Mouse (Mus musculus) liver, embryonic 12.5 days (tissue): ENCODE results near the gene Acbd3. TPM values are rescaled to one million over a fixed set of nuclear protein-coding genes. Genes with fewer than 3 reads are reported as not detected.

Experiments used
- ATAC-seq: fragments of 200-750 bp; cut with Nextera tagmentation; 2 replicates; pipeline ENCODE4 v1.8.0; 2017; ENCODE audit warnings: moderate number of reproducible peaks, mild to moderate bottlenecking, moderate library complexity
- H3K27ac ChIP-seq: fragments of 300-500 bp; sonication (generic); 2 replicates; pipeline ENCODE4 v1.5.1; 2016; ENCODE audit warnings: mild to moderate bottlenecking
- H3K27me3 ChIP-seq: fragments of 300-500 bp; sonication (generic); replicated peaks from 2 replicates; pipeline ENCODE4 v1.6.1; 2016; ENCODE audit warnings: mild to moderate bottlenecking, moderate library complexity
- H3K36me3 ChIP-seq: fragments of 300-500 bp; sonication (generic); 2 replicates; pipeline ENCODE4 v1.6.1; 2016; ENCODE audit warnings: mild to moderate bottlenecking, moderate library complexity
- H3K4me1 ChIP-seq: fragments of 300-500 bp; sonication (generic); 2 replicates; pipeline ENCODE4 v1.6.1; 2016
- H3K4me2 ChIP-seq: fragments of 300-500 bp; sonication (generic); 2 replicates; pipeline ENCODE4 v1.6.1; 2016; ENCODE audit warnings: mild to moderate bottlenecking, moderate library complexity
- H3K4me3 ChIP-seq: fragments of 300-500 bp; sonication (generic); 2 replicates; pipeline ENCODE4 v1.5.1; 2016; ENCODE audit warnings: mild to moderate bottlenecking, moderate library complexity
- H3K9ac ChIP-seq: fragments of 300-500 bp; sonication (generic); 2 replicates; pipeline ENCODE4 v1.6.1; 2016; ENCODE audit warnings: mild to moderate bottlenecking, moderate library complexity
- H3K9me3 ChIP-seq: fragments of 300-500 bp; sonication (generic); replicated peaks from 2 replicates; pipeline ENCODE4 v1.6.1; 2016; ENCODE audit warnings: mild to moderate bottlenecking, moderate library complexity
- WGBS: fragments of 180-500 bp; shearing (Covaris S2); methylation state at CpG from one replicate; pipeline ENCODE4 v1.1.7; 2016; ENCODE audit not compliant: insufficient replicate concordance; 5-methylcytosine and 5-hydroxymethylcytosine counted together
- polyA plus RNA-seq: library from polyadenylated mRNA; unstranded; fragments of >200 nt; fragmentation: Nextera tagmentation; extraction: Ambion mirVana; gene quantifications from 2 replicates; pipeline ENCODE4 v1.2.1, GENCODE M21; 2016

The Acbd3 gene
- polyA plus RNA-seq, 1 experiment from 2014 or later: 13.9 TPM

GRCm38 (mm10) chr1:180722608-180723007 lies 3.2 kb upstream of the Acbd3 start:
- H3K4me1 ChIP-seq: peaks cover 58% of the 10 kb centered on the region
- peak; percentile 52 for ATAC-seq

GRCm38 (mm10) chr1:180723701-180724238 lies 2.1 kb upstream of the Acbd3 start:
- 18% methylated on average over 1 of the region's 1 CpGs for WGBS
- Histone ChIP-seq H3K4me1 (peaks cover 70% of the 10 kb centered on the region), H3K27me3 (no peaks in the 10 kb centered on the region), H3K9me3 (no peaks in the 10 kb centered on the region), H3K27ac (peak overlapping the region; percentile 6; the same call in 1 of the 2 replicates), H3K9ac (no peak overlapping the region), H3K4me3 (no peak overlapping the region), H3K36me3 (no peaks in the 10 kb centered on the region), H3K4me2 (no peak overlapping the region)
- no peak for ATAC-seq

More at GRCm38 (mm10) chr1:180722608-180723007, 3.2 kb upstream of the Acbd3 start:
- H3K9me3 ChIP-seq: no peaks in the 10 kb centered on the region
- H3K27me3 ChIP-seq: no peaks in the 10 kb centered on the region
- no peaks in the 10 kb centered on the region for H3K36me3 ChIP-seq
- no peak overlapping the region for H3K4me3 ChIP-seq
- WGBS: 19% methylated on average over 1 of the region's 1 CpGs
- H3K4me2 ChIP-seq: peak overlapping the region; percentile 36
- peak overlapping the region; percentile 74 for H3K27ac ChIP-seq
- H3K9ac ChIP-seq: peak overlapping the region; percentile 47; the same call in 1 of the 2 replicates

- Histone ChIP-seq H3K27me3 (no peaks in the 10 kb centered on the region), H3K9ac (peak overlapping the region; percentile 92), H3K9me3 (no peaks in the 10 kb centered on the region), H3K4me2 (peak overlapping the region; percentile 89), H3K4me3 (peak overlapping the region; percentile 96), H3K4me1 (peaks cover 87% of the 10 kb centered on the region), H3K27ac (peak overlapping the region; percentile 93), H3K36me3 (no peaks in the 10 kb centered on the region)
- 0% methylated on average over 41 of the region's 42 CpGs for WGBS
- ATAC-seq: peak; percentile 82
Observed at GRCm38 (mm10) chr1:180726183-180726582, 340 bp downstream of the Acbd3 start.

GRCm38 (mm10) chr1:180729231-180729630 lies 3.4 kb downstream of the Acbd3 start:
- Histone ChIP-seq H3K4me3 (no peak overlapping the region), H3K9me3 (no peaks in the 10 kb centered on the region), H3K36me3 (peaks cover 11% of the 10 kb centered on the region), H3K27me3 (no peaks in the 10 kb centered on the region), H3K4me2 (peak overlapping the region; percentile 35), H3K27ac (no peak overlapping the region; the same call in 1 of the 2 replicates), H3K9ac (no peak overlapping the region), H3K4me1 (peaks cover 58% of the 10 kb centered on the region)
- ATAC-seq: no peak
- WGBS: 77% methylated on average over 3 of the region's 3 CpGs

GRCm38 (mm10) chr1:180747827-180748226 lies 22.0 kb downstream of the Acbd3 start:
- Histone ChIP-seq H3K9me3 (no peaks in the 10 kb centered on the region), H3K36me3 (peaks cover 87% of the 10 kb centered on the region), H3K9ac (no peak overlapping the region), H3K4me1 (no peaks in the 10 kb centered on the region), H3K27ac (no peak overlapping the region), H3K4me2 (no peak overlapping the region), H3K27me3 (no peaks in the 10 kb centered on the region), H3K4me3 (no peak overlapping the region)
- no peak for ATAC-seq

- peaks cover 64% of the 10 kb centered on the region for H3K36me3 ChIP-seq
- no peak overlapping the region for H3K4me2 ChIP-seq
- no peak overlapping the region for H3K27ac ChIP-seq
- H3K4me3 ChIP-seq: no peak overlapping the region
- H3K27me3 ChIP-seq: no peaks in the 10 kb centered on the region
- no peak overlapping the region for H3K9ac ChIP-seq
- no peak for ATAC-seq
- whole genome bisulfite sequencing: 86% methylated on average over 11 of the region's 11 CpGs
- H3K4me1 ChIP-seq: no peaks in the 10 kb centered on the region
- H3K9me3 ChIP-seq: no peaks in the 10 kb centered on the region
Observed at GRCm38 (mm10) chr1:180752115-180752514, 26.3 kb downstream of the Acbd3 start.

- no peaks in the 10 kb centered on the region for H3K27me3 ChIP-seq
- H3K36me3 ChIP-seq: peaks cover 43% of the 10 kb centered on the region
- H3K4me2 ChIP-seq: no peak overlapping the region
- H3K27ac ChIP-seq: no peak overlapping the region
- H3K4me1 ChIP-seq: 0 out of 2 replicates have a peak, but pooled peaks cover 6% of the 10 kb centered on the region
- no peaks in the 10 kb centered on the region for H3K9me3 ChIP-seq
- 84% methylated on average over 8 of the region's 8 CpGs for WGBS
- no peak overlapping the region for H3K9ac ChIP-seq
- H3K4me3 ChIP-seq: no peak overlapping the region
- ATAC-seq: no peak
Observed at GRCm38 (mm10) chr1:180754376-180754775, 28.5 kb downstream of the Acbd3 start.

GRCm38 (mm10) chr1:180756711-180757110 lies 30.9 kb downstream of the Acbd3 start:
- no peak overlapping the region for H3K9ac ChIP-seq
- H3K27ac ChIP-seq: no peak overlapping the region
- H3K36me3 ChIP-seq: peaks cover 31% of the 10 kb centered on the region
- peaks cover 2% of the 10 kb centered on the region; the same call in 1 of the 2 replicates for H3K27me3 ChIP-seq
- H3K4me1 ChIP-seq: 0 out of 2 replicates have a peak, but pooled peaks cover 6% of the 10 kb centered on the region
- no peak for ATAC-seq
- no peaks in the 10 kb centered on the region for H3K9me3 ChIP-seq
- 63% methylated on average over 2 of the region's 2 CpGs for WGBS
- H3K4me3 ChIP-seq: no peak overlapping the region
- no peak overlapping the region for H3K4me2 ChIP-seq

- peaks cover 24% of the 10 kb centered on the region for H3K36me3 ChIP-seq
- H3K4me1 ChIP-seq: 0 out of 2 replicates have a peak, but pooled peaks cover 10% of the 10 kb centered on the region
- 69% methylated on average over 3 of the region's 3 CpGs for WGBS
- no peaks in the 10 kb centered on the region for H3K9me3 ChIP-seq
- no peak overlapping the region for H3K4me3 ChIP-seq
- H3K4me2 ChIP-seq: no peak overlapping the region
- 0 out of 2 replicates have a peak, but pooled peaks have one; percentile 35 for ATAC-seq
- peaks cover 9% of the 10 kb centered on the region for H3K27me3 ChIP-seq
- no peak overlapping the region for H3K9ac ChIP-seq
- no peak overlapping the region for H3K27ac ChIP-seq
Observed at GRCm38 (mm10) chr1:180757252-180757955, 31.6 kb downstream of the Acbd3 start.

GRCm38 (mm10) chr1:180757956-180758520 lies 32.2 kb downstream of the Acbd3 start:
- no peak overlapping the region for H3K9ac ChIP-seq
- no peak overlapping the region for H3K4me3 ChIP-seq
- peaks cover 16% of the 10 kb centered on the region; the same call in 1 of the 2 replicates for H3K4me1 ChIP-seq
- no peak overlapping the region for H3K4me2 ChIP-seq
- peaks cover 15% of the 10 kb centered on the region for H3K27me3 ChIP-seq
- ATAC-seq: peak; percentile 17; the same call in 1 of the 2 replicates
- no peak overlapping the region for H3K27ac ChIP-seq
- no peaks in the 10 kb centered on the region for H3K9me3 ChIP-seq
- WGBS: 80% methylated on average over 7 of the region's 7 CpGs
- H3K36me3 ChIP-seq: peaks cover 18% of the 10 kb centered on the region

- no peak for ATAC-seq
- Histone ChIP-seq H3K4me2 (no peak overlapping the region), H3K27ac (no peak overlapping the region), H3K4me3 (no peak overlapping the region), H3K9ac (no peak overlapping the region), H3K4me1 (peaks cover 24% of the 10 kb centered on the region), H3K36me3 (no peaks in the 10 kb centered on the region), H3K27me3 (peaks cover 24% of the 10 kb centered on the region), H3K9me3 (no peaks in the 10 kb centered on the region)
- WGBS: 69% methylated on average over 11 of the region's 11 CpGs
Observed at GRCm38 (mm10) chr1:180762180-180762579, 36.3 kb downstream of the Acbd3 start.

- Histone ChIP-seq H3K9ac (no peak overlapping the region), H3K4me1 (peaks cover 25% of the 10 kb centered on the region), H3K9me3 (no peaks in the 10 kb centered on the region), H3K4me3 (no peak overlapping the region), H3K4me2 (no peak overlapping the region), H3K27me3 (peaks cover 24% of the 10 kb centered on the region), H3K27ac (no peak overlapping the region), H3K36me3 (no peaks in the 10 kb centered on the region)
- WGBS: 63% methylated on average over 8 of the region's 8 CpGs
- no peak for ATAC-seq
Observed at GRCm38 (mm10) chr1:180762679-180763078, 36.8 kb downstream of the Acbd3 start.
